Mouse (Mus musculus): ENCODE results near the gene Tuba3a.

Gene Tuba3a

GRCm38 (mm10) chr6:125264219-125264618 is 21.6 kb downstream of the Tuba3a start:
- DNase-seq, result no peak

GRCm38 (mm10) chr6:125260006-125260555 is 25.8 kb downstream of the Tuba3a start:
- DNase-seq, result no peak

- DNase-seq, result no peak
Measured at GRCm38 (mm10) chr6:125256222-125256966, 29.4 kb downstream of the Tuba3a start.

DNA sequence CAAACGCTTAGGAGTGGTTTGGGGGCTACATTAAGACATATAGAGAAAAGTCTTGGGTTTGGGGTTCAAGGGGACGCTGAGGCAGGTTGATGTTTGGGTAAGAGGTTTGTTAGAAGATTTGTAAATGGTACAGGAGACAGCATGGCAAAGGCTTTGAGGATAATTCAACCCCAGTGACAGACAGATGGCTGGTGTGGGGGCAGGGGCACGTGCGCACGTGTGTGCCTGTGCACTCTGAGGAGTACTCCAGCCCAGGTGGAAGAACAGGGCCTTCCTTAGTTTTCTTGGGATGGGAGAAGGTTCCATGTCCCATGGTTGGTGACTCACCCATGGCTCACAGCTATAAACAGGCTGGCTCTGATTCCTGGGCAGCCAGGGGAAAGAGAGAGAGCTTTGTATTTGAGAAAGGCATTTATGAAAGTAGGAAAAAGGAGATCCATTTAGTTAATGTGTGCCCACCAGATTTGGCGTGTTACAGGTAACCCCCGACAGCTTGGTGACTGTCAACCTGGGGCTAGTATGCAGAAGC is 30.3 kb downstream of the Tuba3a start:
- DNase-seq, result no peak

DNA sequence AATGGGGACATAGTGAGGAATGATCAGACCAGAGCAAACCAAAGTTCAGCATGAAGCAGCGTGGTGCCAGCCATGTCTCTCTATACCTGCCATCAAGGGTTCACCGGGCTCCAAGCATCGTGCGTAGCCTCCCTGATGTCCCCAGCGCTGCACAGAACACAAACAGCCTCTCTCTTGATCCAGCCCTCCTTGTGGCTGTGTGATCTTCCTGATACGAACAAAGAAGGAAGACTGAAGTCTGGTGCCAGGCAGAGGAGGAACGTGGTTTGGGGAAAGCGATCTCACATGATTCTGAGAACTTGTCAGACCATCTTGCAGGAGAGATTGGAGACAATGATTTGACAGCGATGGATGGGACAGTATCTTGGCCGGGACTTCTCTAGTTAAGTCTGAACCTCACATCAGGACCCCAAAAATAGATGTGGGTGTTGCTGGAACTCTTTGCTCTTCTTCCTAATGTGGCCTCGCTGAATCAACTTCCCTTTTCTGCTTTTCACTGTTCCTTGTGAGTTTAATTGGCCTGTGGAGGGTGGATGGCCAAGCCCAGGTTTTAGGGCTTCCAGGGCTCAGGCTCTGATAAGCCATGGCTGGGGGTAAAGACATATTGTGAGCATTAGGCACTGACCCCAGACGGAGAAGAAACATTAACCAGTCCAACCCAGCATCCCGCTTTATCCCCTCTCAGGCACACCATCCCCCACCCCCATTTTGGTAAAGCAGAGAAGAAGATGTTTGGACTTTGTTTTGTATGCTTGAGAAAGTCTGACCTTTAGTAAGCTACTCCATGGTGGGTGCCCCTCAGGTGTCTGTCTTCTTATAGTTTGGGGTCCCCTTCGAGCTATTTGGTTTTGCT is 31.8 kb downstream of the Tuba3a start:
- no peak for DNase-seq

GRCm38 (mm10) chr6:125252711-125253110 is 33.1 kb downstream of the Tuba3a start:
- no peak for DNase-seq

GRCm38 (mm10) chr6:125252285-125252684 is 33.6 kb downstream of the Tuba3a start:
- DNase-seq, result no peak

DNA sequence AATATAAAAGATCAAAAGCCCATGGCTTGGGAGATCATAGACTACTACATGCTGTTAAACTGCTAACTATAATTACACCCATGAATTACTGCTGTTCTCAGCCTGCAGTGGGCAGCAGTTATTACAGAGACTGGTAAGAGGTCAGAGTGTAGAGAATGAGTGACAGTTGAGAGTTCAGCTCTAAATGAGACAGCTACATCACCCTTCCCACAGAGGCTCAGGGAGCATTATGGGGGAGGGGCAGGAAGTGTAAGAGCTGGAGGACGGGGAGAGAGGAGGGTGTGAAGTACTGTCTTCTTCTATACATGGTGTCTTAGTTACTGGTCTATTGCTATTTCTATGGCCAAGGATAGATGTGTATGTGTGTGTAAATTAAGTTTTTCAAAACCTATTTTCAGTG is 41.3 kb downstream of the Tuba3a start:
- no peak for DNase-seq

DNA sequence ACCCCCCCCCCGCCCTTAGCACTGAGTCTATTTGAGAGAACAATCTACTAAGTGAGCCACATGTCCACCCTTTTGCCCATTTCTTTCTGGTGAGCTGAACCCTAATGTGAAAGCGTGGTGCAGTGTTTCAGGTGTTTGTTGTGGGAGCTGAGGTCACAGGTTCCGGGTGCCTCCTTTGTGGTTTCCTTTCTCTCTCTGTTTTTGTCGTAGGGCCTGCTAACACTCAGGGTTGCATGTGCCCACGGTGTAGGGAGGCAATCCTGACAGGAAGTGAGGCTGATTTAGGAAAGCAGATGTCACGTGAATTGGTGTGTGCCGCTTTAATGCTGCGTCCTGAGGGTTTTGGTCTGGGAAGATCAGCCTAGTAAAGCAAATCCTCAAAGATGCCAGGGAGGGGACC is 44.3 kb downstream of the Tuba3a start:
- DNase-seq, result no peak

DNA sequence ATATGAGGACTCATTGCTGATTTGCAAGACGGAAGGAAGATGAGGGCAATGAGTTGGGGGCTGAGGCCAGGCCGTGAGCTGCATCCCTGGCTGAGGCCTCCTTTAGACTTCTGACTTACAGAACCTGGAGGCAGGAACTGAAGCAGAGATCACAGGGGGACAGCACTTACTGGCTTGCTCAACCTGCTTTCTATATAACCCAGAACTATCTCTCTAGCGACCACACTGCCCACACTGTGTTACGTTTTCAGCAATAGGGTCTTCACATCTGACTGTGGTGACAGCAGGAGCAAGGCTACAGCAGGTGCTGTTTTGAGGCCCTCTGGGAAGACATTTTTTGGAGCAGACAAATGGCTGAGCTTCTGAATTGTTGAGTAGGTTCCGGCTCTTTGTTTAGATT is 45.2 kb downstream of the Tuba3a start:
- DNase-seq, result no peak

DNA sequence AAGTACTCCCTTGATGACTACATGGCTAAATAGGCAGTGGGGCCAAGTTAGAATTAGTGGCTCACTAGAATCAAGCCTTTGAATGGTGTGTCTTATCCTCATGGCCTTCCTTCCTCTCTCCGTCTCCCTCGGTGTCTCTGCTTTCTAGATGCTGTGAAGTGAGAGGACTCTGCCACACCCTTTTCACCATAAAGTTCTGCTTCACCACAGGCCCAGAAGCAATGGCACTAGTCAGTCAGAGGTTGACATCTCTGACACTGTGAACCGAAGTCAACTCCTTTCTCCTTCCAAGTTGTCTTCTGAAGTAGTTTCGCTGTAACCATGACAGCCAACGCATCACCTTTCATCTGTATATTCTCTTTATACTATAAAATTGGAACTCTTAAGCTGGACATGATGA is 46.3 kb downstream of the Tuba3a start:
- DNase-seq, result no peak

GRCm38 (mm10) chr6:125238396-125238795 is 47.4 kb downstream of the Tuba3a start:
- DNase-seq, result no peak

DNA sequence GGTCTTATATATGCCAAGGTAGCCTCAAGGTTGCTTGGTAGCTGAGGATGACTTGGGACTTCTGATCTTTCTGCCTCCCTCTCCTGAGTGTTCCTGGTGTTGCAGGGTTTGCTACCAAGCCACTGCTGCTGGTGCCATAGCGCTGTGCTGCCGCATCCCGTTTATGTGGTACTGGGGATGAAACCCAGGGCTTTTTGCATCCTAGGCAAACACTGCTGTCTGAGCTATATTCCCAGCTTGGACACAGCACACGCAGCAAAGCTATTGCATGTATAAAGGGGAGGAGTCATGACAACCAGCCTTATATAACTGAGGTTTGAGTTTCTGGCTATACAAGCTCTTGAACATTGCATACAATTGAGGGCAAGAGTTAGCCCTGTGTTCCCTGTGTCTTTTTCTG is 48.4 kb downstream of the Tuba3a start:
- no peak for DNase-seq

GRCm38 (mm10) chr6:125236782-125237181 is 49.1 kb downstream of the Tuba3a start, which contains the start of gene Cd27:
Gene Cd27 (minus strand): TSS chr6:125237010.
- no peak for DNase-seq

DNA sequence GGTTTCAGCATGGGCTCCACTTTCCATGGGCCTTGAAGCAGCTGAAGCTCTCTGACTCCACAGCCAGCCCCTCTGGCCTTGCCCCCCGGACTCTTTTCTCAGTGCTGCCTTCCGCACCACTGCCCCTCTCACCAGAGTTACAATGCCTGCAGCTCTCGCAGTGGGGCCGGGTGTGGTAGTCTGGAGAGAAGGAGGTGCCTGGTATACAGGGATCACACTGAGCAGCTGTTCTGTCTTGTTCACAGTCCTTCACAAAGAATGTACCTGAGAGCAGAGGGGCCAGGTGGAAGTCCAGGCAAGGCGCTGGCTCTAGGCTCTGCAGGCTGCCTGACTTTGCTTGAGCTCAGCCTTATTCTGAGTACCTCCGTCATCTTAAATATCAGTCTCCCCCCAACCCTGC is 49.5 kb downstream of the Tuba3a start:
- no peak for DNase-seq

- DNase-seq, result no peak
Measured at GRCm38 (mm10) chr6:125234520-125234828, 51.4 kb downstream of the Tuba3a start.

DNA sequence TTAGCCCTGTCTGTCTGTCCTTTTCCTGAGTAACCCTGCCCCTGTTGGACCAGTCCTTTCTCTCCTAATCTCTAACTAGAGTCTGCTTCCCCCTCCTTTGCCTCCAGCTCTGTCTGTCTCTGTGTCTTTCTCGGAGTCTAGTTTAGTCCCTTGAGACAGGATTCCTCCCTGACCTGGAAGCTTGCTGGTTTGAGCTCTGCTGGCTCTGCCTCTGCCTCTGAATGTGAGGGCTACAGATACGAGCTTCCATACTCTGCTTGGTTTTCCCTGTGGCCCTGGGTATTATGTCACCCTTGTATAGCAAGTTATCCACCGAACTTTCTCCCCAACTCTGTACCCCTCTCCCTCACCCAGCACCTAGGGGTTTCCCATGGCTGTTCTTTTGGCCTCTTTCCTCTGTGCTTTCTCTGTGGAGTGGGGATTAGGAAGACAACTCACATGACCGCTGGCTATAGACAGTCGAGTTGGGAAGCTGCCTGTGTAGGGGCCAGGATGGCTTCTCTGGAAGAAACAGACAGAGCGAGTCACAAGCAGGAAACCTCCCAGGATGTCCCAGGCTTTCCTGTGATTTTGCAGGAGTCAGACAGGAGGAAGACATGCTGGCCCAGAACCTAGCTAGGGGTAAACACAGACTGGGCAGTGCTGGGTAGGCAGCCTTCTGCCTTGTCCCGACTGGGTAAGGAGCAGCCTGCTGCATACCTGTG is 51.9 kb downstream of the Tuba3a start:
- DNase-seq, result no peak

DNA sequence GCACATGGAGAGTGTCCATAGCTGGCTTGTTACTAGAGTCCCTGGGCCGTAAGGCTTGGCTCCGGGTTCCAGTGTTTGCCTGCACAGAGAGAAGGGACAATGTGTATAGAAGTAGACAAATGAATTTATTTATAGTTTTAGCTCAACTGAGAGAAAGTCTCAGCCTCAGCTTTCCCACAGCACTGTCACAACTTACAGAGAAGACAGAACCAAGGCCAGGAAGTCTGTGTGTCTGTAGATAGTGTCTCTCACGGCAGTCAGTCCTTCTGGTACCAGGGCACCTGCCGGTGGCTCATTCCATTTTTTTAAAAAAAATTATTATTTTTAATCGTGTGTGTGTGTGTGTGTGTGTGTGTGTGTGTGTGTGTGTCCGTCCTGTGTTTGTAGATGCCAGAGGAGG is 53.3 kb downstream of the Tuba3a start:
- no peak for DNase-seq

- no peak for DNase-seq
Measured at GRCm38 (mm10) chr6:125232045-125232437, 53.8 kb downstream of the Tuba3a start.

DNA sequence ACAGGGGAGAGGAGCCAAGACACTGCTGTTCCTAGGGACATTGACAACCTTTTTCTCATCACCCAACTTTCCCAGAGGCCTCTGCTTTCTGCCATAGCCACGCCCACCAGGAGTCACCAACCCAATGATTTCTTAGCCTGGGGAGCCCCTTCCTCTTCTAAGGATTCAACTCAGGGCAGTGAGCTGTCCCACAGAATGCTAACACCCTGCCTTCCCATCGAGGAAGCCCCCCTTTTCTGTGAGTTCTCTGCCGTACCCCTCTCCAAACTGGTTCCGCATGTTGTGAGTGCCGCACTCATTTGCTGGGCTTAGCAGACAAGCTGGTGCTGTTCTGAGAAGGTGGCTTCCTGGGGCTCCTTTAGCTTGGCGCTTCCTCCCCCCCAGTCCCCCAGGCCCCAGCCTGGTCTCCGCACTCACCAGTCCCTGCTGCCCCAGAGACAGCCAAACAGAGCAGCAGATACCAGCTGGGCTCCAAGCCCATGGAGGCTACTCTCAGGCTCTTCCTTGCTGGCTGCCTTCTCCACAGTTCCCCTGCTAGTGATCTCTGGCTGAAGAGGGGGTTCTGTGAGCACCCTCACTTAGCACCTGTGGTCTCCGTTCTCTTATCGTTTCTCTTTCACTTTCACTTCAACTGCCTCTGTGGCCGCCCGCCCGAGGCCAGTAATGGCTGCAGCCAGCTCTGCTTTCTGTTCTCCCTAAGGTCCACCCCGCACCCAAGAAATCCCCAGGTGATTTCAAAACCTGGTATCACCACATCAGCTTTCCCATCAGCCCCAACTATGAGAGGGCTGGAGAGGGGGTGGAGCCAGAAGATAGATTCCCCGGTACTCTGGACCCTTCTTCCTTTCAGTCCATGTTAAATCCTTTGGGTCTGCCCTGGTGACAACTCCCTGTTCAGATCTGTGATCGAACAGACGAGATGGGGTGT is 54.5 kb downstream of the Tuba3a start, which contains the start of gene Tapbpl:
Tapbpl (minus strand) TSS at position 744 of the 928 bp plus-strand sequence.
- peak; percentile 43 for DNase-seq

DNA sequence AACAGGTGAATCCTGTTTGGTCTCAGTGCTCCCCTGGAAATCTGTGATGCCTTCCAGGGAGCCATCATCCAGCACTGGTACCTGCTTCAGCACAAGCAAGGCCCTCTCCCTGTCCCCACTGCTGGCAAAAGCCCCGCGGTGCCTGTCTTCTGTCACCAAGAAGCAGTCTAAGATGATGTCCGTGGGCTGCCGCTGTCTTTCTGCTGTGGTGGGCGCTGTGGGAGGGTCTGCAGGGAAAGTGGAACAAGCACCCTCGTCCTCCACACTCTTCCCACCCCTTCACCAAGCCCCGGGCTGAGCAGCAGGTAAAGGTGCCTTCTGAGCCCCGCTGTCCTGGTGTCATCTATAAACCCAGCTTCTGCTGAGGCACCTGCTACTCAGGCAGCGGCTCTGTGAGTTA is 55.3 kb downstream of the Tuba3a start:
- no peak for DNase-seq
